Mouse (Mus musculus): Measurements from ENCODE around the gene Ankrd13a.

Ankrd13a gene

GRCm38 (mm10) chr5:114797253-114797652 lies 22.8 kb downstream of the Ankrd13a start:
- DNase-seq (ENCODE audit: low read depth, low spot score) = no peak

GRCm38 (mm10) chr5:114799848-114800247 lies 25.4 kb downstream of the Ankrd13a start:
- no peak for DNase-seq (ENCODE audit: low read depth, low spot score)

GRCm38 (mm10) chr5:114801049-114801448 lies 26.6 kb downstream of the Ankrd13a start:
- DNase-seq (ENCODE audit: low read depth, low spot score) = peak; percentile 88

- DNase-seq (ENCODE audit: low read depth, low spot score) = peak; percentile 89
Observed at GRCm38 (mm10) chr5:114801841-114802240, 27.4 kb downstream of the Ankrd13a start.

GRCm38 (mm10) chr5:114803231-114803630 lies 28.8 kb downstream of the Ankrd13a start:
- peak; percentile 57 for DNase-seq (ENCODE audit: low read depth, low spot score)

GRCm38 (mm10) chr5:114804335-114804734 lies 29.9 kb downstream of the Ankrd13a start:
- no peak for DNase-seq (ENCODE audit: low read depth, low spot score)

- peak; percentile 38 for DNase-seq (ENCODE audit: low read depth, low spot score)
Observed at GRCm38 (mm10) chr5:114804958-114805357, 30.5 kb downstream of the Ankrd13a start.

GRCm38 (mm10) chr5:114805436-114806350 lies 31.2 kb downstream of the Ankrd13a start:
- DNase-seq (ENCODE audit: low read depth, low spot score) = no peak

- no peak for DNase-seq (ENCODE audit: low read depth, low spot score)
Observed at GRCm38 (mm10) chr5:114806636-114807035, 32.2 kb downstream of the Ankrd13a start.

GRCm38 (mm10) chr5:114807063-114807462 lies 32.6 kb downstream of the Ankrd13a start:
- DNase-seq (ENCODE audit: low read depth, low spot score) = no peak

GRCm38 (mm10) chr5:114807468-114807867 lies 33.0 kb downstream of the Ankrd13a start:
- DNase-seq (ENCODE audit: low read depth, low spot score) = no peak

GRCm38 (mm10) chr5:114807893-114808292 lies 33.4 kb downstream of the Ankrd13a start:
- no peak for DNase-seq (ENCODE audit: low read depth, low spot score)

GRCm38 (mm10) chr5:114808385-114808784 lies 33.9 kb downstream of the Ankrd13a start:
- DNase-seq (ENCODE audit: low read depth, low spot score) = no peak

- no peak for DNase-seq (ENCODE audit: low read depth, low spot score)
Observed at GRCm38 (mm10) chr5:114809181-114809756, 34.8 kb downstream of the Ankrd13a start.

- no peak for DNase-seq (ENCODE audit: low read depth, low spot score)
Observed at GRCm38 (mm10) chr5:114809826-114810225, 35.3 kb downstream of the Ankrd13a start.

GRCm38 (mm10) chr5:114813525-114814181 lies 39.2 kb downstream of the Ankrd13a start:
- DNase-seq (ENCODE audit: low read depth, low spot score) = peak; percentile 88

- DNase-seq (ENCODE audit: low read depth, low spot score) = no peak
Observed at GRCm38 (mm10) chr5:114816599-114816998, 42.1 kb downstream of the Ankrd13a start.

GRCm38 (mm10) chr5:114818124-114818523 lies 43.6 kb downstream of the Ankrd13a start:
- DNase-seq (ENCODE audit: low read depth, low spot score) = no peak

- peak; percentile 86 for DNase-seq (ENCODE audit: low read depth, low spot score)
Observed at GRCm38 (mm10) chr5:114822796-114823688, 48.6 kb downstream of the Ankrd13a start, which contains the start of gene 1500011B03Rik. 1500011B03Rik (minus strand) TSS chr5:114823468.

- DNase-seq (ENCODE audit: low read depth, low spot score) = peak; percentile 84
Observed at GRCm38 (mm10) chr5:114824197-114824596, 49.7 kb downstream of the Ankrd13a start.

Measured in ES-CJ7 (cell line).